Mouse (Mus musculus) midbrain, embryonic 16.5 days (tissue): ENCODE measurements around the gene Cdk2ap2. TPM values are rescaled to one million over a fixed set of nuclear protein-coding genes. Genes with fewer than 3 reads are reported as not detected.
A peak's percentile ranks its signal among the peaks of the same experiment; 100 is the strongest.
"Not testable (repeated sequence)": the region's sequence is repeated elsewhere in the genome, so short reads cannot be mapped to it uniquely, and the experiment has no call there.

Experiments used
- ATAC-seq: fragments of 200-750 bp; cut with Nextera tagmentation; 2 replicates; pipeline ENCODE4 v1.8.0; 2017; ENCODE audit warnings: moderate TSS enrichment
- H3K27ac ChIP-seq: fragments of 300-500 bp; sonication (generic); 2 replicates; pipeline ENCODE4 v1.5.1; 2014; ENCODE audit warnings: mild to moderate bottlenecking, low read length, mixed read lengths
- H3K27me3 ChIP-seq: fragments of 300-500 bp; sonication (generic); 2 replicates; pipeline ENCODE4 v1.6.1; 2014; ENCODE audit warnings: low read depth, low read length, mixed read lengths; ENCODE audit not compliant: control insufficient read depth, insufficient read depth
- H3K36me3 ChIP-seq: fragments of 300-500 bp; sonication (generic); 2 replicates; pipeline ENCODE4 v1.6.1; 2014; ENCODE audit warnings: mild to moderate bottlenecking, low read length, moderate library complexity, mixed read lengths; ENCODE audit not compliant: control insufficient read depth, insufficient read depth
- H3K4me1 ChIP-seq: fragments of 300-500 bp; sonication (generic); 2 replicates; pipeline ENCODE4 v1.6.1; 2014; ENCODE audit warnings: mild to moderate bottlenecking, low read length, mixed read lengths; ENCODE audit not compliant: control insufficient read depth, insufficient read depth
- H3K4me2 ChIP-seq: fragments of 300-500 bp; sonication (generic); 2 replicates; pipeline ENCODE4 v1.6.1; 2014; ENCODE audit warnings: mild to moderate bottlenecking, low read length, mixed read lengths
- H3K4me3 ChIP-seq: fragments of 300-500 bp; sonication (generic); 2 replicates; pipeline ENCODE4 v1.5.1; 2014; ENCODE audit warnings: low read depth, mild to moderate bottlenecking, low read length, moderate library complexity, mixed read lengths
- H3K9ac ChIP-seq: fragments of 300-500 bp; sonication (generic); 2 replicates; pipeline ENCODE4 v1.6.1; 2014; ENCODE audit warnings: low read depth, low read length, mixed read lengths
- H3K9me3 ChIP-seq: fragments of 300-500 bp; sonication (generic); replicated peaks from 2 replicates; pipeline ENCODE4 v1.6.1; 2014; ENCODE audit warnings: mild to moderate bottlenecking, low read length, mixed read lengths; ENCODE audit not compliant: control insufficient read depth, poor library complexity, severe bottlenecking
- WGBS: fragments of 180-500 bp; shearing (Covaris S2); extraction: QIAGEN DNeasy Blood & Tissue Kit; methylation state at CpG from one replicate; pipeline ENCODE4 v1.1.7; 2014; 5-methylcytosine and 5-hydroxymethylcytosine counted together
- polyA plus RNA-seq: library from polyadenylated mRNA; unstranded; fragments of >200 nt; fragmentation: Nextera tagmentation; extraction: Ambion mirVana; gene quantifications from 2 replicates; pipeline ENCODE4 v1.2.1, GENCODE M21; 2015

Cdk2ap2 gene
- 83.1 and 83.2 TPM in 2 replicates for polyA plus RNA-seq

- H3K27ac ChIP-seq = peak within 1 kb of the TSS; percentile 94
- peak; percentile 95 for ATAC-seq
- under 1% methylated on average over 65 of the region's 65 CpGs for WGBS
- peaks cover 41% of the 10 kb centered on the region for H3K4me1 ChIP-seq
- peak within 1 kb of the TSS; percentile 90 for H3K4me2 ChIP-seq
- no peaks in the 10 kb centered on the region for H3K27me3 ChIP-seq
- no peaks in the 10 kb centered on the region for H3K9me3 ChIP-seq
- H3K36me3 ChIP-seq = no peaks in the 10 kb centered on the region
- peak within 1 kb of the TSS; percentile 70 for H3K4me3 ChIP-seq
- peak within 1 kb of the TSS; percentile 75 for H3K9ac ChIP-seq
Measured at GRCm38 (mm10) chr19:4096642-4097440, at the start of gene Cdk2ap2. Gene Cdk2ap2, plus strand, starts transcription at chr19:4097182.

DNA sequence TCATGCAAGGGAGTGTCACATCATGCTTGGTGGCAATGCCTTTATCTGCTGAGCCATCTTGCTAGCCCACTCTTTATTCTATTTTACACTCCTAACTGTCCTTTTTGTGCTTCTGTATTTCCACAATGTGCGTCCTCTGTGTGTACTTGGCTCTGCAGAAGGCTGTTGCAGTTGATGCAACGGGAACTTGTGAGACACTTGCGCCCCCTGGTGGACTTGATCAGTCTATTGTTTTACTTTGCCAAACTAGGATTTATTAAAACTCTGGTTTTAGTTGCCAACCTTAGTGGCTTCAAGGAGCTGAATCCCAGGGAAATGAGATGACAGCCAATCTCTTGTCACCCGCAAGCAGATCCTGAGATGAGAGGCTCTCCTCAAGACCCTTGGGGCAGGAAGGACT is 49.1 kb upstream of the Cdk2ap2 start:
- no peaks in the 10 kb centered on the region for H3K27me3 ChIP-seq
- no peak overlapping the region for H3K4me2 ChIP-seq
- no peaks in the 10 kb centered on the region for H3K4me1 ChIP-seq
- no peaks in the 10 kb centered on the region for H3K9me3 ChIP-seq
- no peak overlapping the region for H3K4me3 ChIP-seq
- no peaks in the 10 kb centered on the region for H3K36me3 ChIP-seq
- no peak for ATAC-seq
- WGBS = 11% methylated on average over 4 of the region's 4 CpGs
- no peak overlapping the region for H3K9ac ChIP-seq
- H3K27ac ChIP-seq = no peak overlapping the region

DNA sequence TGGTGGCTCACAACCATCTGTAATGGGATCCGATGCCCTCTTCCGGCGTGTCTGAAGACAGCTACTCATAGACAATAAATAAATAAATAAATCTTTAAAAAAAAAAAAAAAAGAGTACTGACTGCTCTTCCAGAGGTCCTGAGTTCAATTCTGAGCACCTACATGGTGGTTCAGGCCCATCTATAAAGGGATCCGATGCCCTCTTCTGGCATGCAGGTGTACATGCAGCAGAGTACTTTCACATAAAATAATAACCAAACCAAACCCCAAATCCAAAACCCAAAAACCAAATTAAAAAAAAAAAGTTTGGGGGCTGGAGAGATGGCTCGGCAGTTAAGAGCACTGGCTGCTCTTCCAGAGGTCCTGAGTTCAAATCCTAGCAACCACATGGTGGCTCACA is 47.9 kb upstream of the Cdk2ap2 start:
- not testable (repeated sequence) for H3K4me1 ChIP-seq, H3K36me3 ChIP-seq, H3K27me3 ChIP-seq, H3K27ac ChIP-seq, H3K9ac ChIP-seq, ATAC-seq, H3K4me2 ChIP-seq, H3K4me3 ChIP-seq, H3K9me3 ChIP-seq
- whole genome bisulfite sequencing = 83% methylated on average over 5 of the region's 5 CpGs

- ATAC-seq = no peak
- Histone ChIP-seq H3K9ac (no peak overlapping the region), H3K27me3 (no peaks in the 10 kb centered on the region), H3K36me3 (no peaks in the 10 kb centered on the region), H3K4me1 (no peaks in the 10 kb centered on the region), H3K27ac (no peak overlapping the region), H3K4me3 (no peak overlapping the region), H3K9me3 (no peaks in the 10 kb centered on the region), H3K4me2 (no peak overlapping the region)
- 97% methylated on average over 5 of the region's 5 CpGs for WGBS
Measured at GRCm38 (mm10) chr19:4051016-4051415, 46.0 kb upstream of the Cdk2ap2 start.

DNA sequence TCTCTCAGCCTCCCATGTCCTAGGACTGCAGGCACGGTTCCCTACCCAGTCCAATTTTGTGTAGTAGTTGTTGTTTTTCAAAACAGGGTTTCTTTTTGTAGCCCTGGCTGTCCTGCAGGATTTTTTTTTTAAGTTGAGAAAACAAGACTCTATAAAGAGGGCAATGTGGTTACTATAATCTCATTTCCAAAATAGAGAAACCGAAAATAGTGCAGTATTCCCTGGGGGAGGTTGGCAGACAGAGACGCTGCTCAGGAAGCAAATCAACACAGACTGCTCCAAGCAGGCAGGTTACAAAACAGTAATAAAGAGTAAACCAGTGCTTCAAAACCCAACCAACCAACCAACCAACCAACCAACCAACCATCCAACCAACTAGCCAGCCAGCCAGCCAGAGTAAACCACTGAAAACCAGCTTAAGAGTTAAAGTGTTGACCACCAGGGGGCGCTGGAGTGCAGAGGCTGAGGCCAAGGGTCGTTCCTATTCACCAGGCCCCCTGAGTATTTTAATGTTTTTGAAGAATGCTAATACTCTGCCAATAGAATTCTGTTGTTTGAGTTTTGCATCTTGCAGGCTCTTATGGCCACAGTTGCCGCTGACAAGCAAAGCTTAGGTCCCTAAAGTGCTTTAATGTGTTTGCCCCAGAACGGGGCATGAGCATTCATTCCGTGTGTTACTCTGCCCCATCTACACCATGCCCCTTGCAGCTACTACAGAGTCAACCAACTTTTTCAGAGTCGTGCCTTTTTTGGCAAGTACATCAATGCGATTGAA is 45.1 kb upstream of the Cdk2ap2 start:
- no peaks in the 10 kb centered on the region for H3K36me3 ChIP-seq
- no peak overlapping the region for H3K27ac ChIP-seq
- no peaks in the 10 kb centered on the region for H3K27me3 ChIP-seq
- H3K4me2 ChIP-seq = no peak overlapping the region
- H3K4me3 ChIP-seq = no peak overlapping the region
- H3K9ac ChIP-seq = no peak overlapping the region
- no peak for ATAC-seq
- WGBS = 50% methylated on average over 10 of the region's 10 CpGs
- no peaks in the 10 kb centered on the region for H3K4me1 ChIP-seq
- no peaks in the 10 kb centered on the region for H3K9me3 ChIP-seq

- Histone ChIP-seq H3K4me2 (no peak overlapping the region), H3K9ac (no peak overlapping the region), H3K27me3 (no peaks in the 10 kb centered on the region), H3K4me1 (no peaks in the 10 kb centered on the region), H3K36me3 (no peaks in the 10 kb centered on the region), H3K27ac (no peak overlapping the region), H3K4me3 (no peak overlapping the region), H3K9me3 (no peaks in the 10 kb centered on the region)
- no peak for ATAC-seq
- 64% methylated on average over 5 of the region's 5 CpGs for WGBS
Measured at GRCm38 (mm10) chr19:4052516-4053030, 44.4 kb upstream of the Cdk2ap2 start.

- no peaks in the 10 kb centered on the region for H3K27me3 ChIP-seq
- H3K4me3 ChIP-seq = no peak overlapping the region
- H3K9me3 ChIP-seq = no peaks in the 10 kb centered on the region
- H3K4me1 ChIP-seq = no peaks in the 10 kb centered on the region
- no peak overlapping the region for H3K27ac ChIP-seq
- no peaks in the 10 kb centered on the region for H3K36me3 ChIP-seq
- no peak overlapping the region for H3K9ac ChIP-seq
- 93% methylated on average over 5 of the region's 5 CpGs for WGBS
- no peak overlapping the region for H3K4me2 ChIP-seq
- ATAC-seq = no peak
Measured at GRCm38 (mm10) chr19:4054613-4055012, 42.4 kb upstream of the Cdk2ap2 start.

GRCm38 (mm10) chr19:4055216-4055946 is 41.6 kb upstream of the Cdk2ap2 start:
- H3K4me1 ChIP-seq = no peaks in the 10 kb centered on the region
- no peak for ATAC-seq
- H3K27ac ChIP-seq = no peak overlapping the region
- H3K36me3 ChIP-seq = no peaks in the 10 kb centered on the region
- no peak overlapping the region for H3K9ac ChIP-seq
- no peaks in the 10 kb centered on the region for H3K27me3 ChIP-seq
- no peak overlapping the region for H3K4me3 ChIP-seq
- no peak overlapping the region for H3K4me2 ChIP-seq
- 67% methylated on average over 8 of the region's 8 CpGs for WGBS
- H3K9me3 ChIP-seq = no peaks in the 10 kb centered on the region
